Mouse (Mus musculus) CH12.LX (cell line): ENCODE results near the gene Synpo2.

Source experiments
- CHD2 ChIP-seq: IDR thresholded peaks from 2 replicates; pipeline ENCODE4 v1.6.1; 2011; ENCODE audit warnings: low read length, improper control_type of control experiment
- ELF1 ChIP-seq: IDR thresholded peaks from 2 replicates; pipeline ENCODE4 v1.6.1; 2014; ENCODE audit warnings: low read depth, mild to moderate bottlenecking, inconsistent platforms, low read length, improper control_type of control experiment
- EP300 ChIP-seq: IDR thresholded peaks from 2 replicates; pipeline ENCODE4 v1.6.1; 2011; ENCODE audit warnings: low read length, improper control_type of control experiment
- GABPA ChIP-seq: IDR thresholded peaks from 2 replicates; pipeline ENCODE4 v1.6.1; 2012; ENCODE audit warnings: low read depth, low read length, improper control_type of control experiment, inconsistent platforms; ENCODE audit not compliant: insufficient replicate concordance
- JUND ChIP-seq: conservative IDR thresholded peaks from 2 replicates; pipeline ENCODE4 v1.6.1; 2011; ENCODE audit warnings: low read depth, low read length, improper control_type of control experiment
- MAFK ChIP-seq: IDR thresholded peaks from 2 replicates; pipeline ENCODE4 v1.6.1; 2011; ENCODE audit warnings: low read length, improper control_type of control experiment; ENCODE audit not compliant: insufficient replicate concordance
- MAX ChIP-seq: IDR thresholded peaks from 2 replicates; pipeline ENCODE4 v1.6.1; 2011; ENCODE audit warnings: low read length, improper control_type of control experiment
- NRF1 ChIP-seq: IDR thresholded peaks from 2 replicates; pipeline ENCODE4 v1.6.1; 2014; ENCODE audit warnings: low read depth, mild to moderate bottlenecking, inconsistent platforms, low read length, improper control_type of control experiment, moderate library complexity
- POLR2A ChIP-seq: IDR thresholded peaks from 2 replicates; pipeline ENCODE4 v1.6.1; 2011; ENCODE audit warnings: low read depth, mild to moderate bottlenecking, improper control_type of control experiment, low read length
- POLR2AphosphoS2 ChIP-seq: IDR thresholded peaks from 2 replicates; pipeline ENCODE4 v1.6.1; 2011; ENCODE audit warnings: low read depth, low read length, improper control_type of control experiment
- TBP ChIP-seq: conservative IDR thresholded peaks from 2 replicates; pipeline ENCODE4 v1.6.1; 2011; ENCODE audit warnings: low read depth, low read length, improper control_type of control experiment
- UBTF ChIP-seq: IDR thresholded peaks from 2 replicates; pipeline ENCODE4 v1.6.1; 2012; ENCODE audit warnings: low read depth, mild to moderate bottlenecking, inconsistent platforms, low read length, improper control_type of control experiment, moderate library complexity
- USF1 ChIP-seq: IDR thresholded peaks from 2 replicates; pipeline ENCODE4 v1.6.1; 2014; ENCODE audit warnings: low read depth, mild to moderate bottlenecking, inconsistent platforms, low read length, improper control_type of control experiment
- ZMIZ1 ChIP-seq: IDR thresholded peaks from 2 replicates; pipeline ENCODE4 v1.6.1; 2012; ENCODE audit warnings: low read depth, mild to moderate bottlenecking, inconsistent platforms, low read length, improper control_type of control experiment

- no peak for TF ChIP-seq POLR2A
- TF ChIP-seq MAX, result no peak
- TF ChIP-seq UBTF, result no peak
- no peak for TF ChIP-seq ZMIZ1
- no peak for TF ChIP-seq EP300
- TF ChIP-seq GABPA, result no peak
- no peak for TF ChIP-seq POLR2AphosphoS2
- TF ChIP-seq NRF1, result no peak
- no peak for TF ChIP-seq JUND
- no peak for TF ChIP-seq ELF1
- no peak for TF ChIP-seq MAFK
- TF ChIP-seq TBP, result no peak
- TF ChIP-seq CHD2, result no peak
- TF ChIP-seq USF1, result no peak
Observed at GRCm38 (mm10) chr3:123164183-123164582, 71.8 kb downstream of the Synpo2 start.
